In the genomic region with DNA sequence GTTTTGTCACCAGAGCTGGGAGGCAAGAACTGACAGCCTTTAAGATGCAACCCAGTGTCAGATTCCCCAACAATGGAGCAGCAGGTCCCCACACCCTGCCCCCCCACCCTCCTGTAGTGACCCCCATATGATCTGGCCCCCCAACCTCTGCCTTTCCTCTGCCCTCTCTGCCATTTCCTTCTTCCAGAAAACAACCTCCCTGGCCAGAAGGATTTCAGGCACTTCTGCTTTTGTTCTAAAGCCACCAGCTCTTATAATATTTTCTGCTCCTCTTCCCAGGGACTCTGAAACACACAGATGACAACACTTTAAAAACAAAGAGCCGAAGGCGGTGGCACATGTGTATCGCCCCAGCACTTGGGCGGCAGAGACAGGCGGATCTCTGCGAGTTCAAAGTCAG, we compare ENCODE assay signal across 8 mouse cellular contexts. TPM values are rescaled to one million over a fixed set of nuclear protein-coding genes. Genes with fewer than 3 reads are reported as not detected.
DNase-seq lines count a peak whose midpoint lies in the region; ATAC-seq and TF ChIP-seq lines count a peak whose summit lies in the region.

No protein-coding gene starts in this region.

- no peak for ATAC-seq in hindbrain, embryonic 12.5 days (ENCODE audit: low FRiP score)
- no peak for ATAC-seq in hindbrain, embryonic 14.5 days (ENCODE audit: low FRiP score)
- ATAC-seq in intestine, embryonic 16.5 days: no peak
- ATAC-seq in forebrain, embryonic 14.5 days: no peak

- no peak overlapping the region for H3K4me3 ChIP-seq in hindbrain, embryonic 12.5 days
- no peak overlapping the region for H3K4me3 ChIP-seq in hindbrain, embryonic 14.5 days (replicated peaks; ENCODE audit: low read length)
- no peak overlapping the region for H3K4me3 ChIP-seq in spleen, adult 2 months (ENCODE audit: extremely low read depth, insufficient read depth, insufficient read length)
- no peak overlapping the region for H3K4me3 ChIP-seq in intestine, embryonic 16.5 days (ENCODE audit: low read length)
- no peak overlapping the region for H3K4me3 ChIP-seq in forebrain, embryonic 14.5 days (ENCODE audit: low read depth, low read length)

- 0 out of 2 replicates have a peak overlapping the region, but pooled peaks have one; percentile 12 for H3K27ac ChIP-seq in hindbrain, embryonic 12.5 days
- no peak overlapping the region for H3K27ac ChIP-seq in hindbrain, embryonic 14.5 days
- 0 out of 2 replicates have a peak overlapping the region, but pooled peaks have one; percentile 4 for H3K27ac ChIP-seq in spleen, adult 2 months (ENCODE audit: insufficient read depth, low read length)
- peak overlapping the region; percentile 54; the same call in 1 of the 2 replicates for H3K27ac ChIP-seq in intestine, embryonic 16.5 days (ENCODE audit: low read length)
- no peak overlapping the region for H3K27ac ChIP-seq in forebrain, embryonic 14.5 days (ENCODE audit: low read depth, low read length)

- 82% methylated on average over 6 of the region's 6 CpGs for WGBS in hindbrain, embryonic 12.5 days
- WGBS in hindbrain, embryonic 14.5 days: 89% methylated on average over 6 of the region's 6 CpGs
- 46% methylated on average over 6 of the region's 6 CpGs for WGBS in spleen, adult 2 months
- 78% methylated on average over 6 of the region's 6 CpGs for WGBS in intestine, embryonic 16.5 days
- 86% methylated on average over 6 of the region's 6 CpGs for WGBS in forebrain, embryonic 14.5 days

- no peaks in the 10 kb centered on the region for H3K36me3 ChIP-seq in hindbrain, embryonic 12.5 days
- no peaks in the 10 kb centered on the region for H3K36me3 ChIP-seq in hindbrain, embryonic 14.5 days (replicated peaks; ENCODE audit: control insufficient read depth, insufficient read depth)
- no peaks in the 10 kb centered on the region for H3K36me3 ChIP-seq in spleen, adult 2 months (ENCODE audit: control insufficient read depth, insufficient read depth, low read length)
- no peaks in the 10 kb centered on the region for H3K36me3 ChIP-seq in intestine, embryonic 16.5 days (ENCODE audit: control insufficient read depth, insufficient read depth, low read length)
- H3K36me3 ChIP-seq in forebrain, embryonic 14.5 days (ENCODE audit: control insufficient read depth, insufficient read depth, low read length): no peaks in the 10 kb centered on the region

- DNase-seq in hindbrain, embryonic 14.5 days (ENCODE audit: low spot score): no peak
- DNase-seq in spleen, adult 2 months (ENCODE audit: low read depth in 1 of 2, low spot score in 2 of 2): no peak
- DNase-seq in spleen, adult 12 weeks (ENCODE audit: low spot score): no peak
- DNase-seq in thymus, postnatal 0 days (ENCODE audit: low spot score): no peak
- no peak for DNase-seq in embryo, embryonic 9.5 days (ENCODE audit: extremely low spot score)
- no peak for DNase-seq in forebrain, embryonic 14.5 days (ENCODE audit: low spot score)

- TF ChIP-seq POLR2A in spleen, adult 2 months (IDR thresholded peaks at IDR 0.05; ENCODE audit: low read depth, low read length): no peak

- no peak overlapping the region for H3K4me2 ChIP-seq in hindbrain, embryonic 12.5 days (replicated peaks)
- no peak overlapping the region for H3K4me2 ChIP-seq in hindbrain, embryonic 14.5 days (replicated peaks)
- H3K4me2 ChIP-seq in intestine, embryonic 16.5 days (ENCODE audit: low read depth, low read length): no peak overlapping the region
- H3K4me2 ChIP-seq in forebrain, embryonic 14.5 days (ENCODE audit: low read length): no peak overlapping the region

- H3K9me3 ChIP-seq in hindbrain, embryonic 12.5 days (replicated peaks): no peaks in the 10 kb centered on the region
- H3K9me3 ChIP-seq in hindbrain, embryonic 14.5 days (ENCODE audit: control insufficient read depth, low read length): no peaks in the 10 kb centered on the region
- H3K9me3 ChIP-seq in intestine, embryonic 16.5 days (ENCODE audit: control insufficient read depth, low read length): no peaks in the 10 kb centered on the region
- H3K9me3 ChIP-seq in forebrain, embryonic 14.5 days (replicated peaks; ENCODE audit: control insufficient read depth, low read length): no peaks in the 10 kb centered on the region

- no peak overlapping the region for H3K9ac ChIP-seq in hindbrain, embryonic 12.5 days
- no peak overlapping the region for H3K9ac ChIP-seq in hindbrain, embryonic 14.5 days
- peak overlapping the region; percentile 60 for H3K9ac ChIP-seq in intestine, embryonic 16.5 days (ENCODE audit: low read depth, low read length)
- H3K9ac ChIP-seq in forebrain, embryonic 14.5 days (ENCODE audit: low read length): no peak overlapping the region

- no peaks in the 10 kb centered on the region; the same call in 1 of the 2 replicates for H3K4me1 ChIP-seq in hindbrain, embryonic 12.5 days
- H3K4me1 ChIP-seq in hindbrain, embryonic 14.5 days (replicated peaks; ENCODE audit: control insufficient read depth, insufficient read depth, low read length): no peaks in the 10 kb centered on the region
- H3K4me1 ChIP-seq in spleen, adult 2 months (ENCODE audit: control insufficient read depth, insufficient read depth, insufficient read length): no peaks in the 10 kb centered on the region
- peaks cover 16% of the 10 kb centered on the region for H3K4me1 ChIP-seq in intestine, embryonic 16.5 days (ENCODE audit: control insufficient read depth, insufficient read depth, low read length)
- no peaks in the 10 kb centered on the region for H3K4me1 ChIP-seq in forebrain, embryonic 14.5 days (ENCODE audit: control insufficient read depth, insufficient read depth, low read length)

- H3K27me3 ChIP-seq in hindbrain, embryonic 12.5 days: no peaks in the 10 kb centered on the region
- no peaks in the 10 kb centered on the region for H3K27me3 ChIP-seq in hindbrain, embryonic 14.5 days (ENCODE audit: control insufficient read depth, insufficient read depth, low read length)
- H3K27me3 ChIP-seq in spleen, adult 2 months (ENCODE audit: control insufficient read depth, insufficient read depth, low read length): no peaks in the 10 kb centered on the region
- no peaks in the 10 kb centered on the region for H3K27me3 ChIP-seq in intestine, embryonic 16.5 days (replicated peaks; ENCODE audit: control insufficient read depth, insufficient read depth, low read length)
- no peaks in the 10 kb centered on the region for H3K27me3 ChIP-seq in forebrain, embryonic 14.5 days (replicated peaks; ENCODE audit: control insufficient read depth, insufficient read depth, low read length)

- TF ChIP-seq CTCF in spleen, adult 2 months (IDR thresholded peaks at IDR 0.05; ENCODE audit: extremely low read depth, insufficient read depth, insufficient read length, insufficient replicate concordance): no peak

RNA-seq across cellular contexts. Expression of a gene that starts 25.3 kb away (rescaled TPM):
- 181 and 182 TPM in 2 replicates for polyA plus RNA-seq in hindbrain, embryonic 12.5 days (2016; fragmentation: Nextera tagmentation; extraction: Ambion mirVana)
- polyA plus RNA-seq in hindbrain, embryonic 14.5 days (2014; fragmentation: Nextera tagmentation; extraction: Ambion mirVana): 208 and 216 TPM in 2 replicates
- 346 and 417 TPM in 2 replicates for polyA plus RNA-seq in spleen, adult 2 months (2012; rRNA removed)
- 314 and 329 TPM in 2 replicates for polyA plus RNA-seq in intestine, embryonic 16.5 days (2015; fragmentation: Nextera tagmentation; extraction: Ambion mirVana)
- 327 and 329 TPM in 2 replicates for polyA plus RNA-seq in thymus, postnatal 0 days (2015; fragmentation: Nextera tagmentation; extraction: Ambion mirVana)
- polyA plus RNA-seq in forebrain, embryonic 14.5 days (2014; fragmentation: Nextera tagmentation; extraction: Ambion mirVana): 218 and 229 TPM in 2 replicates

RNA-seq across cellular contexts. Expression of a gene that starts 50.5 kb away (rescaled TPM):
- polyA plus RNA-seq in hindbrain, embryonic 12.5 days (2016; fragmentation: Nextera tagmentation; extraction: Ambion mirVana): 31.4 and 34.1 TPM in 2 replicates
- 23.2 and 24.3 TPM in 2 replicates for polyA plus RNA-seq in hindbrain, embryonic 14.5 days (2014; fragmentation: Nextera tagmentation; extraction: Ambion mirVana)
- polyA plus RNA-seq in spleen, adult 2 months (2012; rRNA removed): 2.6 and 3.0 TPM in 2 replicates
- 20.6 and 22.0 TPM in 2 replicates for polyA plus RNA-seq in intestine, embryonic 16.5 days (2015; fragmentation: Nextera tagmentation; extraction: Ambion mirVana)
- 33.3 and 41.5 TPM in 2 replicates for polyA plus RNA-seq in thymus, postnatal 0 days (2015; fragmentation: Nextera tagmentation; extraction: Ambion mirVana)
- 19.7 and 22.1 TPM in 2 replicates for polyA plus RNA-seq in forebrain, embryonic 14.5 days (2014; fragmentation: Nextera tagmentation; extraction: Ambion mirVana)

Comparison
In these comparisons a context has a peak if more than half of its experiments do, and no peak if none do; other contexts are left out.
1. H3K27ac ChIP-seq: peak in hindbrain, embryonic 12.5 days (single experiment), spleen, adult 2 months (single experiment) and intestine, embryonic 16.5 days (single experiment); none in hindbrain, embryonic 14.5 days (single experiment) and forebrain, embryonic 14.5 days (single experiment).